Mouse (Mus musculus) midbrain, embryonic 12.5 days (tissue): ENCODE measurements around the gene Ndufs7. TPM values are rescaled to one million over a fixed set of nuclear protein-coding genes. Genes with fewer than 3 reads are reported as not detected.

Experiments
- ATAC-seq: fragments of 200-750 bp; cut with Nextera tagmentation; 2 replicates; pipeline ENCODE4 v1.8.0; 2017; ENCODE audit warnings: low read depth, moderate TSS enrichment, moderate library complexity; ENCODE audit not compliant: low FRiP score
- H3K27ac ChIP-seq: fragments of 300-500 bp; sonication (generic); replicated peaks from 2 replicates; pipeline ENCODE4 v1.5.1; 2016; ENCODE audit warnings: mild to moderate bottlenecking
- H3K27me3 ChIP-seq: fragments of 300-500 bp; sonication (generic); 2 replicates; pipeline ENCODE4 v1.6.1; 2016; ENCODE audit warnings: mild to moderate bottlenecking
- H3K36me3 ChIP-seq: fragments of 300-500 bp; sonication (generic); 2 replicates; pipeline ENCODE4 v1.6.1; 2016
- H3K4me1 ChIP-seq: fragments of 300-500 bp; sonication (generic); 2 replicates; pipeline ENCODE4 v1.6.1; 2016
- H3K4me2 ChIP-seq: fragments of 300-500 bp; sonication (generic); replicated peaks from 2 replicates; pipeline ENCODE4 v1.6.1; 2016; ENCODE audit warnings: mild to moderate bottlenecking, moderate library complexity
- H3K4me3 ChIP-seq: fragments of 300-500 bp; sonication (generic); 2 replicates; pipeline ENCODE4 v1.5.1; 2016; ENCODE audit warnings: mild to moderate bottlenecking
- H3K9ac ChIP-seq: fragments of 300-500 bp; sonication (generic); replicated peaks from 2 replicates; pipeline ENCODE4 v1.6.1; 2016; ENCODE audit warnings: mild to moderate bottlenecking, moderate library complexity
- H3K9me3 ChIP-seq: fragments of 300-500 bp; sonication (generic); 2 replicates; pipeline ENCODE4 v1.6.1; 2016; ENCODE audit warnings: mild to moderate bottlenecking
- WGBS: fragments of 180-500 bp; shearing (Covaris S2); methylation state at CpG from one replicate; pipeline ENCODE4 v1.1.7; 2016; 5-methylcytosine and 5-hydroxymethylcytosine counted together
- microRNA-seq: library from miRNA; unstranded; fragments of <30 nt; microRNA quantifications from one replicate; pipeline ENCODE4, GENCODE M21; 2017
- polyA plus RNA-seq: library from polyadenylated mRNA; unstranded; fragments of >200 nt; fragmentation: Nextera tagmentation; extraction: Ambion mirVana; gene quantifications from 2 replicates; pipeline ENCODE4 v1.2.1, GENCODE M21; 2016

The Ndufs7 gene
- polyA plus RNA-seq, 1 experiment from 2014 or later, result 205 TPM

DNA sequence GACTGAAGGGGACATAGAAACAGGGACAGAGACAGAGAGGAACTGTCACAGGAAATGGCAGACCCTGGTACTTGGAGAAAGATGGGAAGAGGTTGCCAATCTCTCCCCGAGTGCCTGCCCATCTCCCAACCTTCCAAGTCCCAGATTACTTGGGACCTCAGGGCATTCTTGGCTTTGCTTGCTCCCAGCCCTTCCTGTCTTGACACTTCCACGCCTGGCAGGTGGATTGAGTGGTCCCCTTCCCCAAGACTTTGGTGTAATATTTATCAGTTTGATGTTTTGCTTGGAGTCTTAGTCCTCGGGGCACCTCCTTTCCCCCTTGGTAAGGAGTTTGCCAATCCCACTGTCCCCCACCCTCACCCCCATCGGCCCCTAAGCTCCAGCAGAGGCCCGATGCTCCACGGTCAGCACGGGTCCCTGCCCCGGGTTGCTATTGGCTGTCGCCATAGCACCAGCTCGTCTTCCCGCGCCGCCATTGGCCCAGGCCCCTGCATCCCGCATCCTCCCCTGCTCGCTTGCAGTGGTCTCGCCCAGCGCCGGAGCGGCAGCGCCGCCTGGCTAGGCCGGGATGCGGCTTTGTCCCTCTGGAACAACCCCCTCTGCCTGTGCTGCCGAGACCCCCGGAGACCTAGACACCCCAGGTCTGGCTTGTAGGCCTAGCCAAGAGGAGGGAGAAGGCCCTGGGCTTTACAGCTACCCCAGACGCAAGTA, 49.8 kb downstream of the Ndufs7 start:
- Histone ChIP-seq H3K9me3 (no peaks in the 10 kb centered on the region), H3K4me2 (peak overlapping the region; percentile 79), H3K4me1 (peaks cover 88% of the 10 kb centered on the region), H3K36me3 (peaks cover 31% of the 10 kb centered on the region), H3K4me3 (peak overlapping the region; percentile 78), H3K9ac (peak overlapping the region; percentile 98), H3K27me3 (no peaks in the 10 kb centered on the region; the same call in none of the 2 replicates), H3K27ac (peak overlapping the region; percentile 98)
- ATAC-seq, result peak; percentile 80
- WGBS, result 3% methylated on average over 26 of the region's 26 CpGs

- peak overlapping the region; percentile 78 for H3K4me3 ChIP-seq
- peak overlapping the region; percentile 98 for H3K27ac ChIP-seq
- H3K9me3 ChIP-seq, result no peaks in the 10 kb centered on the region
- H3K9ac ChIP-seq, result peak overlapping the region; percentile 98
- H3K27me3 ChIP-seq, result no peaks in the 10 kb centered on the region; the same call in none of the 2 replicates
- H3K4me2 ChIP-seq, result peak overlapping the region; percentile 79
- ATAC-seq, result no peak; the same call in 1 of the 2 replicates
- H3K4me1 ChIP-seq, result peaks cover 83% of the 10 kb centered on the region
- peaks cover 31% of the 10 kb centered on the region for H3K36me3 ChIP-seq
- WGBS, result 3% methylated on average over 15 of the region's 15 CpGs
These were observed 50.4 kb downstream of the Ndufs7 start for GRCm38 (mm10) chr10:80299301-80299700.

DNA sequence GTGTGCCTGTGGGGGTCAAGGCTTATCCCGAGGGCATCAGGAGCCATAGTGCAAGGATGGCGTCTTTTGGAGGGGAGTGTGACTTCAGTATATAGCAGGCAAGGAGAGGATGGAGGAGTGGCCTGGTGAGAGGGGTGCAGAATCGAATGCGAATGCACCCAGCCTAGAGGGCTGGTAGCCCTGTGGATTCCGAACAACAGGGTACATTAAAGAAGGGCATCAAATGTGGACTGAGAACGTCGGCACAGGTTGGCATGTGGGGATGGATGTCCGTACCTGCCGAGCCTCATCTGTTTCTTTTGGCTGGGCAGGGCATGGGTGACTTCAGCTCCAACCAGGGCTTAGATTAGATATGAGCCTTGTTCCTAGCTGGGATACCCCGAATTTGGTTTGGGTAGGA, 50.9 kb downstream of the Ndufs7 start:
- Histone ChIP-seq H3K4me2 (peak overlapping the region; percentile 79), H3K27ac (peak overlapping the region; percentile 98), H3K27me3 (no peaks in the 10 kb centered on the region; the same call in none of the 2 replicates), H3K4me1 (peaks cover 83% of the 10 kb centered on the region), H3K9me3 (no peaks in the 10 kb centered on the region), H3K36me3 (peaks cover 31% of the 10 kb centered on the region), H3K4me3 (peak overlapping the region; percentile 78), H3K9ac (peak overlapping the region; percentile 98)
- 51% methylated on average over 10 of the region's 10 CpGs for WGBS
- no peak for ATAC-seq

- WGBS, result 8% methylated on average over 11 of the region's 11 CpGs
- Histone ChIP-seq H3K27me3 (no peaks in the 10 kb centered on the region; the same call in none of the 2 replicates), H3K9ac (peak overlapping the region; percentile 98), H3K4me2 (peak overlapping the region; percentile 79), H3K4me3 (peak overlapping the region; percentile 78), H3K9me3 (no peaks in the 10 kb centered on the region), H3K27ac (peak overlapping the region; percentile 98), H3K4me1 (peaks cover 75% of the 10 kb centered on the region), H3K36me3 (peaks cover 36% of the 10 kb centered on the region)
- peak; percentile 70 for ATAC-seq
These were observed 51.8 kb downstream of the Ndufs7 start for GRCm38 (mm10) chr10:80300672-80301181.

DNA sequence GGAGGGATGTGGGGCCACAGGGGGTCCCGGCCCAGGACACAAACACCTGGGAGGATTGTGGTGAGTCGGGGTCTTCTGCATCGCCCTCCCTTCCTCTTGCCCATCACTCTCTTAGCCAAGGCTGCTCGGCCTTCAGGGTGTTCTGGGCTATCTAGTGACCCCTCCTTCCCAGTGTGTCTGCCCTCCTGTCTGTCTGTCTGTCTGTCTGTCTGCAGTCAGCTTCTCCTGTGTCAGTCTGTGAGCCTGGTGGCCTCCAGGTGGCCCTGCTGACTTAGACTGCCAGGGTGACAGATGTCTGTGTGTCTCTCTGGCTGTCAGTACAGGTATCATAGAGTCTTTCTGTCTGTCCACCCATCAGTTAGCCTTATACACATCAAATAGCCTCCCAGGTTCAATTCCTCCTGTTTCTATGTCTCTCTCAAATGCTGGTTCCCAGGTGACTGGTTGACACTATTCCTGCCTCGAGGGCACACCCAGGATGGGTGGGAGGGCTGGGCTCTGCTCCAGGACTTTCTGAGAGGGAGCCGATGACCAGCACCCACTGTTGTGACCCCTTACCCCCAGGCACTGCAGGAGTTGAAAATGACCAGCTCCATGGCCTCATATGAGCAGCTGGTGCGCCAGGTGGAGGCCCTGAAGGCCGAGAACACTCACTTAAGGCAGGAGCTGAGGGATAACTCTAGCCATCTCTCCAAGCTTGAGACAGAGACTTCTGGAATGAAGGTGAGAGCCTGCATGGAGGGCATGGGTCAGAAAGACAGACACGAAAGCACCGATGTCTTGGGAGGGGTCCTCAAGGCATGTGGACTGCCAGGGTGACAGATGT, 52.5 kb downstream of the Ndufs7 start:
- H3K9ac ChIP-seq, result peak overlapping the region; percentile 78
- no peaks in the 10 kb centered on the region for H3K9me3 ChIP-seq
- H3K27me3 ChIP-seq, result no peaks in the 10 kb centered on the region; the same call in none of the 2 replicates
- peak overlapping the region; percentile 98 for H3K27ac ChIP-seq
- peaks cover 69% of the 10 kb centered on the region for H3K4me1 ChIP-seq
- peaks cover 44% of the 10 kb centered on the region for H3K36me3 ChIP-seq
- peak overlapping the region; percentile 79 for H3K4me2 ChIP-seq
- ATAC-seq, result no peak; the same call in 1 of the 2 replicates
- 67% methylated on average over 9 of the region's 10 CpGs for WGBS
- H3K4me3 ChIP-seq, result peak overlapping the region; percentile 78

- Histone ChIP-seq H3K9me3 (no peaks in the 10 kb centered on the region), H3K27me3 (no peaks in the 10 kb centered on the region; the same call in 1 of the 2 replicates), H3K4me1 (peaks cover 64% of the 10 kb centered on the region), H3K36me3 (peaks cover 49% of the 10 kb centered on the region), H3K27ac (peak overlapping the region; percentile 32; the same call in 1 of the 2 replicates), H3K9ac (peak overlapping the region; percentile 78), H3K4me2 (peak overlapping the region; percentile 79), H3K4me3 (peak overlapping the region; percentile 78)
- WGBS, result 51% methylated on average over 5 of the region's 5 CpGs
- ATAC-seq, result no peak
These were observed 53.1 kb downstream of the Ndufs7 start for GRCm38 (mm10) chr10:80302082-80302355.

GRCm38 (mm10) chr10:80302471-80302881, 53.6 kb downstream of the Ndufs7 start:
- no peak for ATAC-seq
- peaks cover 59% of the 10 kb centered on the region for H3K4me1 ChIP-seq
- H3K27ac ChIP-seq, result no peak overlapping the region
- H3K4me3 ChIP-seq, result peak overlapping the region; percentile 78
- H3K36me3 ChIP-seq, result peaks cover 54% of the 10 kb centered on the region
- peak overlapping the region; percentile 79 for H3K4me2 ChIP-seq
- H3K27me3 ChIP-seq, result no peaks in the 10 kb centered on the region; the same call in 1 of the 2 replicates
- peak overlapping the region; percentile 78 for H3K9ac ChIP-seq
- WGBS, result 19% methylated on average over 9 of the region's 9 CpGs
- no peaks in the 10 kb centered on the region for H3K9me3 ChIP-seq

GRCm38 (mm10) chr10:80304458-80304857, 55.5 kb downstream of the Ndufs7 start:
- H3K4me2 ChIP-seq, result peak overlapping the region; percentile 28
- no peak overlapping the region for H3K4me3 ChIP-seq
- no peak overlapping the region for H3K27ac ChIP-seq
- no peaks in the 10 kb centered on the region; the same call in 1 of the 2 replicates for H3K27me3 ChIP-seq
- WGBS, result 44% methylated on average over 12 of the region's 12 CpGs
- H3K4me1 ChIP-seq, result peaks cover 40% of the 10 kb centered on the region
- peaks cover 74% of the 10 kb centered on the region for H3K36me3 ChIP-seq
- ATAC-seq, result no peak
- H3K9ac ChIP-seq, result no peak overlapping the region
- H3K9me3 ChIP-seq, result no peaks in the 10 kb centered on the region

GRCm38 (mm10) chr10:80304862-80305261, 55.9 kb downstream of the Ndufs7 start:
- H3K27ac ChIP-seq, result no peak overlapping the region
- H3K36me3 ChIP-seq, result peaks cover 78% of the 10 kb centered on the region
- no peaks in the 10 kb centered on the region for H3K9me3 ChIP-seq
- no peak for ATAC-seq
- H3K9ac ChIP-seq, result no peak overlapping the region
- 30% methylated on average over 25 of the region's 25 CpGs for WGBS
- no peaks in the 10 kb centered on the region for H3K27me3 ChIP-seq
- H3K4me3 ChIP-seq, result no peak overlapping the region
- peaks cover 36% of the 10 kb centered on the region for H3K4me1 ChIP-seq
- H3K4me2 ChIP-seq, result peak overlapping the region; percentile 28

Small RNAs within 50 kb of the gene (microRNA-seq; reads per million reads assigned to microRNA genes)
- 0.93 reads per million for gene Mir6911

Other genes with a start within 250 kb of the Ndufs7 start
- 4.5 and 5.6 TPM in 2 replicates for gene Arhgap45, start 232.5 kb upstream of the Ndufs7 start, polyA plus RNA-seq
- 172 and 173 TPM in 2 replicates for gene Polr2e, start 209.3 kb upstream of the Ndufs7 start, polyA plus RNA-seq
- 483 and 524 TPM in 2 replicates for gene Gpx4, start 202.0 kb upstream of the Ndufs7 start, polyA plus RNA-seq
- gene Sbno2, start 143.6 kb upstream of the Ndufs7 start, polyA plus RNA-seq, result 14.7 and 15.7 TPM in 2 replicates
- 16.7 and 20.3 TPM in 2 replicates for gene Stk11, start 133.3 kb upstream of the Ndufs7 start, polyA plus RNA-seq
- gene Atp5d, start 110.5 kb upstream of the Ndufs7 start, polyA plus RNA-seq, result 379 and 384 TPM in 2 replicates
- 19.3 and 20.0 TPM in 2 replicates for gene Cbarp, start 108.3 kb upstream of the Ndufs7 start, polyA plus RNA-seq
- gene Midn, start 100.8 kb upstream of the Ndufs7 start, polyA plus RNA-seq, result 41.7 and 46.4 TPM in 2 replicates
- 227 and 233 TPM in 2 replicates for gene Cirbp, start 83.1 kb upstream of the Ndufs7 start, polyA plus RNA-seq
- 12.9 and 13.6 TPM in 2 replicates for gene 1600002K03Rik, start 76.2 kb upstream of the Ndufs7 start, polyA plus RNA-seq
- gene Efna2, start 69.6 kb upstream of the Ndufs7 start, polyA plus RNA-seq, result 114 and 127 TPM in 2 replicates
- 151 and 195 TPM in 2 replicates for gene Mum1, start 22.7 kb upstream of the Ndufs7 start, polyA plus RNA-seq
- gene Gamt, start 11.9 kb downstream of the Ndufs7 start, polyA plus RNA-seq, result 28.1 and 29.5 TPM in 2 replicates
- 61.2 and 71.3 TPM in 2 replicates for gene Dazap1, start 12.4 kb downstream of the Ndufs7 start, polyA plus RNA-seq
- 671 and 694 TPM in 2 replicates for gene Rps15, start 43.3 kb downstream of the Ndufs7 start, polyA plus RNA-seq
- gene Apc2, start 46.9 kb downstream of the Ndufs7 start, polyA plus RNA-seq, result 181 and 193 TPM in 2 replicates
- gene 2310011J03Rik, start 71.4 kb downstream of the Ndufs7 start, polyA plus RNA-seq, result 36.2 and 44.5 TPM in 2 replicates
- gene Pcsk4, start 80.4 kb downstream of the Ndufs7 start, polyA plus RNA-seq, result 2.4 and 3.7 TPM in 2 replicates
- gene Reep6, start 80.8 kb downstream of the Ndufs7 start, polyA plus RNA-seq, result 3.1 and 4.3 TPM in 2 replicates
- 0.38 and 0.79 TPM in 2 replicates for gene Adamtsl5, start 99.3 kb downstream of the Ndufs7 start, polyA plus RNA-seq
- 0.31 and 0.52 TPM in 2 replicates for gene Plk5, start 107.3 kb downstream of the Ndufs7 start, polyA plus RNA-seq
- gene Mex3d, start 138.5 kb downstream of the Ndufs7 start, polyA plus RNA-seq, result 18.4 and 19.7 TPM in 2 replicates
- 288 and 314 TPM in 2 replicates for gene Mbd3, start 150.4 kb downstream of the Ndufs7 start, polyA plus RNA-seq
- 398 and 414 TPM in 2 replicates for gene Uqcr11, start 157.7 kb downstream of the Ndufs7 start, polyA plus RNA-seq
- 185 and 191 TPM in 2 replicates for gene Tcf3, start 184.5 kb downstream of the Ndufs7 start, polyA plus RNA-seq
- 2.8 and 3.2 TPM in 2 replicates for gene Onecut3, start 245.7 kb downstream of the Ndufs7 start, polyA plus RNA-seq